Mouse (Mus musculus) gastrocnemius, adult 18-20 months (tissue): Measurements from ENCODE around the gene Gm9857. TPM values are rescaled to one million over a fixed set of nuclear protein-coding genes. Genes with fewer than 3 reads are reported as not detected.
A peak's percentile ranks its signal among the peaks of the same experiment; 100 is the strongest.

Experiments
- DNase-seq: peaks from one replicate; pipeline ENCODE4 v3.0.0; 2021; ENCODE audit warnings: low spot score
- total RNA-seq, 2 experiments: library from RNA; stranded (reverse); gene quantifications; 2 replicates each; pipeline ENCODE4 v1.2.3; 2021

The Gm9857 gene
- total RNA-seq, 2 experiments from 2014 or later = not detected

DNA sequence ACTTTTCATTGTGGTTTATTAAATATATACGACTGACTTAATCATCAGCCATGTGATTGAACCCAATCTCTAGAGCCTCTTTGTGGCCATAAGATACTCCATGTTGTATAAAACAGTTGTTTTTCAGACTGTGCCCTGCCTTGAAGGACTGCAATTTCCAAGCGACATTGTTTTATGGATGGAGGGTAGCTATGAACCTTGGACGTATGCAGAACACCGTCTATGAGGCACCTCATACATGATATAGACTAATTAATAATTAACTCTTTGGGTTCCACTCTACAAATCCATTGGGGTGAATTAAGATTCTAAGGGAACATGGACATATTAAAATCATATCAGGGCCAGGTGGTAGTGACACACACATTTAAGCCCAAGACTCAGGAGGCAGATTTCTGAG is 14.6 kb downstream of the Gm9857 start:
- DNase-seq = no peak

GRCm38 (mm10) chr3:108921822-108922221 is 18.4 kb downstream of the Gm9857 start:
- no peak for DNase-seq

DNA sequence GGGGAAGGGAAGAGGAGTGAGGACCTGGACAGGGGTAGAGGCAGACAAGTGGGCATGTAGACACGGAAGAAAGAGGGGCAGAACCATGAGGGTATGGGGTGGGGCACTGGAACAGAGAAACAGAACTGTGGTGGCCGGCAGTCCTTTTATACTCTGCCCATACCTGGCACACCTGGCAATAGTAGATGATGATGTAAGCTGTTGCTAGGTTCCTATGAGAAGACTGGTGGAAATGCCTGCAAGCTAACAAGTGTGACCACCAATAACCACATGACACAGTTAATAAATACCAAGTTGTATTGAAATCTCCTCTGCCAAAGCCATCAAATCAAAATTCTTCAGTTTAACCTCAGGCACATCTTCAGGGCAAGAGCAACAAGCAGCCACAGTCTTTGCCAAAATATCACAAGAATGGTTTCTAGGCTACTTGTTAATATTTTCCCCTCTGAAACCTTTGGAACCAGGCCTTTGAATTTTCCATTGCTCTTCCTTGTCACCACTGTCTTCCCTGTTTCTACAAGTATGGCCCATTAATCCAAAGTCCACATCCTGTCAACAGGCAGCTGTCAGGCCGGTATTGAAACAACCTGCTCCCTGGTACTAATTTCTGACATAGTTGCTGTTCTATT is 19.7 kb downstream of the Gm9857 start:
- DNase-seq = no peak

DNA sequence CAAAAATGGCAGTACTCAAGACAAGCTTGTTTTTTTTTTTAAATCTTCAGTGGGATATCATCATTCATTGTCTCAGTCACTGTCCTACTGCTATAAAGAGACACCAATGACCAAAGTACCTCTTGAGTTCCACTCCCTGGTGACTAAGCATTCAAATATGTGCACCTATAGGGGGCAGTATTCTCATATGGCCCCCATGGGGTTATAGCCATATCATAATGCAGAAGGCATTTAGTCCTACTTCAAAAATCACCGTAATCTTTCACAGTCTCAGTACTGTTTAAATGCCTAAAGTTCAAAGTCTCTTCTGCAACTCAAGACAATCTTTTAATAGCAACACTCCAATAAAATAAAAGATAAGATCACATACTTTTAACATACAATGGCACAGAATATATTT is 21.4 kb downstream of the Gm9857 start:
- no peak for DNase-seq

GRCm38 (mm10) chr3:108917986-108918385 is 22.3 kb downstream of the Gm9857 start:
- no peak for DNase-seq

DNA sequence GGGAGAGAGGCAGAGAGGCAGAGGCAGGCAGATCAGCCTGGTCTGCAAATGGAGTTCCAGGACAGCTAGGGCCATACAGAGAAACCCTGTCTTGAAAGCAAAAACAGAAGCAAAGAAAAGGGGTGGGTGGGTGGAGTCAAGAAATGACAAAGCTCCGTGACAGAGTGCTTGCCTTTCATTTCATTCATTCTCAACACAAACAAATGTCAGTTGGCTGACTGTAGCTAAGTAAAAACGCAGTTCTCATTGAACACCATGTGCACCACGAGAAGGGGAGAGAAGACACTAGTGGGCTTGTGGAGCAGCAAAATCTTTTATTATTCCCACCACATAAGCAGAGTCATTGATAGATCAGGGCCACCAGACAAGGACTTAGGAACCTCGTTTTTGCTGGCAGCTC is 23.4 kb downstream of the Gm9857 start:
- no peak for DNase-seq

- no peak for DNase-seq
Observed at GRCm38 (mm10) chr3:108915999-108916398, 24.2 kb downstream of the Gm9857 start.

DNA sequence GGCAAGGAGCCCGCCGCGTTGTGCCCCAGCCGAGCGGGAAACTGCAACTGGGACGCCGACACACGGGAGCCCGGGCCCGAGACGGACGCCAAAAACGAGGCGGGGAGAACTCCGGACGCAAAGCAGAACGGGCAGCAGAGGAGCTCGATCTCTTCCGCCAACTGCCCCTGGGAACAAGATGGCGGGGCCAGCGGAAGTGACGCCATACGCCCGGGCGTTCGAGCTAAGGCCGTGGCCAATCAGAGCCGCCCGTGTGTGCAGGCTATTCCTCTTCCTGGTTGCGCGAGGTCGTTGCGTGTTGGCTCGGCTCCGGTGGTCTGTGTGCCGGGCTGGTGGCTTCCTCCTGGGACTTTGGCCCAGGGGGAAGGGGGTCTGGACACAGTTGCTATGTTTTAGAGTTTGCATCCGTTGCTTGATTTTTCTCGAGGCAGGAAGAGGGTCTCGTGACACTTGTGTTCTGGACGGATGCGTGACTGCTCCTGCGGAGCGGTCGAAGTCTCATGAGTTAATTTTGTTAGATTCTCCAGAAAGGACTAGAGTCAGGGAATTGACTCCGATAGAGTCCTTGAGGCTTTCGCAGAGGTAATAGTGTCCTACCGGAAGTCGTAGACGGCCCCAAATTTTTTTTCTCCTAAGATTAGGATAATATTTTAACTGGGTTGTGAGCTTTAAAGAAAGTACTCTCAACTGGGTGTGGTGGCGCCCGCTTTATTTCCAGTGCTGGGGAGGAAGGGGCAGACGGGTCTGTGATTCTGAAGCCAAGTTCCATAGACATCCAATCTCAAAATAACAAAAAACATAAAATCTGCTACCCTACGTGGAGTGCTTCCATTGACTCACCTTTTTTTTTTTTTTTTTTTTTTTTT is 28.5 kb downstream of the Gm9857 start, which contains the start of gene Prpf38b:
Gene Prpf38b (minus strand): TSS at position 180 of the 866 bp plus-strand sequence.
- DNase-seq = peak; percentile 95

DNA sequence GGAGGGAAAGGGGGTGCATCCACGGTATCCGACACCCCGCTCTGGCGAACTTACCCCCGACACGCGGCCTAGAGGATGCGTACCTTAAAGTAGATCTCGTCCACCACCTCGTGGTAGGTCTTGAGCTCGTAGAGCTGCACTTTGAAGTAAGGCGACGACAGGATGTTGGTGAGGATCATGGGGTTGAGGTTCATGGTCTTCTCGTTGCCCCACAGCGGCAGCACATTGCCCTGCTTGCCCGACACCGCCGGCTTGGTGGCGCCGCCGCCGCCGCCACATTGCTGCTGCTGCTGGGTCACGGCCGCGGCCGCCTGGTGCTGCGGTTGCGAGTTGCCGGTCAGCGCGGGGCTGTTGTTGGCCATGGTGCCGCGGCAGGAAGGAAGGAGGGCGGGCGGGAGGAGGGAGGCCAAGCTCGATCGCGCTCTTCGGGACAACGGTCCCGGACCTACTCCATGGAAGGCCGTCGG is 29.1 kb downstream of the Gm9857 start:
- peak; percentile 43 for DNase-seq

- DNase-seq = no peak
Observed at GRCm38 (mm10) chr3:108910303-108911080, 29.8 kb downstream of the Gm9857 start.

DNA sequence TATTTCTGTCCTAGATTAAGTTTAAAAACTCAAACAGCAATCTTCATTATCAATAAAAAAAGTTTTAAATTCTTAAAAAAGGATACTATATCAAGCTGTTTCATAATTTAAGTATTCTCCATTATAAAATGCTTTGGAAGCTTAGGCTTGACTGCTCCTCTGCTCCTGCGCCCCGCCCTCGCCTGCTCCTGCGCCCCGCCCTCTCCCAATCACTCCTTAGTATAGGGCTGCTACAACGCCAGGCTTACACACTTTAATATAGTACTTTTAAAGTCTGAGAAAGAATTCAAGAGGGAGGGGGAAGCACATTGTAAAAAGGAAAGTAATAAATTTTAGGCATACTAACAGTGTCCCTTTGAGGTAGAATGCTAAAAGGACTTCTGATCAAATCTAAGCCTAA is 37.3 kb downstream of the Gm9857 start:
- no peak for DNase-seq

GRCm38 (mm10) chr3:108902038-108902437 is 38.2 kb downstream of the Gm9857 start:
- no peak for DNase-seq

GRCm38 (mm10) chr3:108900681-108901080 is 39.6 kb downstream of the Gm9857 start:
- peak; percentile 27 for DNase-seq

DNA sequence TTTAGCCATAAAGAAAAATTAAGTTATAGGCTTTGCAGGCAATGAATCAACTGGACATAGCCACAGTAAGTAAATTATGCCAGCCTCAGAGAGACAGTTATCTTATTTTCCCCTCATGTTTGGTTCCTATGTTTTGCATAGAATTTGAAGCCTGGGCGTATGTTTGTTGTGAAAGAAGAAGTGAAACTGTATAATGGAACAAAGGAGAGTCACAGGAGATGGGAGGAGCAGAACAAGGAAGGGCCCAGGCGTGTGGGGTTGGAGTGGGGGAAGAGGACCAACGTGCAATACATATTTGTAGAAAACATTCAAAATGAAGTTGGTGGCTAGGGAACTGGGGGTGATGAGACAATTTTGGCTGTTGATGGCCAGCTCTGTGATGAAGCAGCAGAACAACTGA is 40.1 kb downstream of the Gm9857 start:
- DNase-seq = no peak

GRCm38 (mm10) chr3:108898640-108899039 is 41.6 kb downstream of the Gm9857 start:
- no peak for DNase-seq

DNA sequence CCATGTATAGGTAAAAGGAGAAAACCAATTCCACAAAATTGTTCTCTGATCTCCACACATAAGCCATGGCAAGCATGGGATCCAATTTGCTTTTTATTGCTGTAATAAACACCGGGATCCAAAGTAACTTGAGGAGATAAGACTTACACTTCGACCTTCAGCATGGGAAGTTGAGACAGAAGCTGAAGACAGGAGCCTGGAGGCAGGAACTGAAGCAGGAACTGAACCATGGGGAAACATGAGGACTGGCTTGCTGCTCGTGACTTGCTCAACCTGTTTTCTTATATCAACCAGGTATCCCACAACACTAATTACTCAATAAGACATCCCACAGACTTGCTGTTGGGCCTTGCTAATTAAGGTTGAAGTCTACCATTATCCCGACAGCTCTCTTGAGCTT is 47.3 kb downstream of the Gm9857 start:
- no peak for DNase-seq

DNA sequence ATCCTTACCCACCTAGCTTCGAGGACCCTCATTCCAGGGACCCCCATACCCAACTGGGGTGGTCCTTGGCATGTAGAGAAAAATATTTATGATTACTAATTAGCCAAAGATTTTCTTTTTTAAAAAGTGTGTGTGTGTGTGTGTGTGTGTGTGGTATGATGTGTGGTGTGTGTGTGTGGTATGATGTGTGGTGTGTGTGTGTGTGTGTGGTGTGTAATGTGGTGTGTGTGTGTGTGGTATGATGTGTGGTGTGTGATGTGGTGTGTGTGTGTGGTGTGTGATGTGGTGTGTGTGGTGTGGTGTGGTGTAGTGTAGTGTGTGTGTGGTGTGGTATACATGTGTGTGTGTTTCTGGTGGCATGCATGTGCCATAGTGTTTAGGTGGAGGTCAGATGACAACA is 48.2 kb downstream of the Gm9857 start:
- DNase-seq = no peak

Other genes starting within 250 kb of the Gm9857 start
- under 1 TPM; 0.78 to 0.97 TPM for gene Gpsm2, start 218.1 kb downstream of the Gm9857 start, total RNA-seq
- gene Aknad1, start 200.8 kb downstream of the Gm9857 start, total RNA-seq = under 1 TPM; 0.14 to 0.30 TPM
- 10 to 100 TPM; 37.0 to 39.0 TPM for gene Stxbp3, start 99.9 kb downstream of the Gm9857 start, total RNA-seq
- not detected for gene Fndc7, start 50.4 kb downstream of the Gm9857 start, total RNA-seq
- gene Prpf38b, start 28.7 kb downstream of the Gm9857 start, total RNA-seq = 10 to 100 TPM; 12.7 to 17.3 TPM
- gene Henmt1, start 572 bp downstream of the Gm9857 start, total RNA-seq = not detected
- gene Fam102b, start 87.2 kb upstream of the Gm9857 start, total RNA-seq = 1 to 10 TPM; 5.2 to 6.1 TPM
- not detected for gene Slc25a54, start 140.0 kb upstream of the Gm9857 start, total RNA-seq
- 1 to 10 TPM; 3.2 to 3.8 TPM for gene Slc25a24, start 182.7 kb upstream of the Gm9857 start, total RNA-seq